In genomic region chr2:132970772-132971173, GRCm38 (mm10) we compare ENCODE assay signal across 8 mouse cellular contexts. TPM values are rescaled to one million over a fixed set of nuclear protein-coding genes. Genes with fewer than 3 reads are reported as not detected.
DNase-seq lines count a peak whose midpoint lies in the region; ATAC-seq and TF ChIP-seq lines count a peak whose summit lies in the region.

No protein-coding gene starts in this region.

- DNase-seq in cerebellum, adult 11-12 months, result no peak
- DNase-seq in right cerebral cortex, adult 18-20 months, result peak; percentile 8
- no peak for DNase-seq in right cerebral cortex, postnatal 14 days
- DNase-seq in forebrain, postnatal 0 days, result peak; percentile 78
- DNase-seq in left cerebral cortex, postnatal 25 days (ENCODE audit: low spot score in 2 of 2), result peak; percentile 35 to 45
- DNase-seq in splenic B cell, adult 2 months (ENCODE audit: low read depth, low spot score), result peak; percentile 31

- 26% methylated on average over 4 of the region's 4 CpGs for WGBS in forebrain, postnatal 0 days

- H3K4me3 ChIP-seq in forebrain, postnatal 0 days (ENCODE audit: low read depth, low read length), result no peak overlapping the region

- no peaks in the 10 kb centered on the region for H3K9me3 ChIP-seq in forebrain, postnatal 0 days (ENCODE audit: low read length)

- no peaks in the 10 kb centered on the region for H3K4me1 ChIP-seq in forebrain, postnatal 0 days (ENCODE audit: insufficient read depth)

- peak; percentile 71 for TF ChIP-seq CTCF in forebrain, postnatal 0 days (IDR thresholded peaks at IDR 0.05; ENCODE audit: low read depth)

- H3K27me3 ChIP-seq in forebrain, postnatal 0 days (ENCODE audit: insufficient read depth, low read length), result no peaks in the 10 kb centered on the region
- H3K27me3 ChIP-seq in splenic B cell, adult 2 months (ENCODE audit: control insufficient read depth, insufficient read depth, low read length, poor library complexity, severe bottlenecking), result no peaks in the 10 kb centered on the region

- H3K4me2 ChIP-seq in forebrain, postnatal 0 days (ENCODE audit: low read depth), result no peak overlapping the region

- no peaks in the 10 kb centered on the region for H3K36me3 ChIP-seq in forebrain, postnatal 0 days (ENCODE audit: insufficient read depth)
- H3K36me3 ChIP-seq in splenic B cell, adult 2 months (ENCODE audit: control insufficient read depth, insufficient read depth, low read length, poor library complexity, severe bottlenecking), result no peaks in the 10 kb centered on the region

- peak; percentile 51; the same call in 1 of the 2 replicates for ATAC-seq in cerebellum, adult (ENCODE audit: insufficient number of reproducible peaks, low FRiP score, low TSS enrichment)
- ATAC-seq in forebrain, postnatal 0 days, result peak; percentile 71
- ATAC-seq in megakaryocyte, adult 5-6 weeks (ENCODE audit: poor library complexity, severe bottlenecking), result no peak

- intact Hi-C loops in left cerebral cortex, postnatal 25 days (cut with DNase I), result no loop called here

- H3K9ac ChIP-seq in forebrain, postnatal 0 days, result no peak overlapping the region

- no peak overlapping the region for H3K27ac ChIP-seq in forebrain, postnatal 0 days (ENCODE audit: low read depth, low read length)

RNA-seq across cellular contexts. Expression of gene Fermt1, which starts 25.1 kb away (rescaled TPM):
- not detected in 2 replicates for total RNA-seq in forebrain, postnatal 0 days (2014; rRNA removed)
- not detected in 2 replicates for polyA plus RNA-seq in forebrain, postnatal 0 days (2015; fragmentation: Nextera tagmentation; extraction: Ambion mirVana)
- total RNA-seq in left cerebral cortex, postnatal 25 days (2021), result 1 to 10 TPM in 1 of 2 experiments, under 1 TPM in 1; 0.11 to 2.3 TPM
- total RNA-seq in megakaryocyte, adult 5-6 weeks (2015), result not detected in 2 replicates
- total RNA-seq in megakaryocyte, adult 5-6 weeks (2017), result not detected in 2 replicates

Comparison
In these comparisons a context has a peak if more than half of its experiments do, and no peak if none do; other contexts are left out.
1. DNase-seq: peak in right cerebral cortex, adult 18-20 months (single experiment), forebrain, postnatal 0 days (single experiment), left cerebral cortex, postnatal 25 days (2 of 2) and splenic B cell, adult 2 months (single experiment); none in cerebellum, adult 11-12 months (single experiment) and right cerebral cortex, postnatal 14 days (single experiment).